Mouse (Mus musculus) neural tube, embryonic 11.5 days (tissue): Measurements from ENCODE around the gene Stpg4. TPM values are rescaled to one million over a fixed set of nuclear protein-coding genes. Genes with fewer than 3 reads are reported as not detected.

Experiments used
- ATAC-seq: fragments of 200-750 bp; cut with Nextera tagmentation; 2 replicates; pipeline ENCODE4 v1.8.0; 2017; ENCODE audit warnings: moderate number of reproducible peaks, mild to moderate bottlenecking, moderate TSS enrichment, moderate library complexity; ENCODE audit not compliant: insufficient read depth, low FRiP score, low TSS enrichment
- DNase-seq: peaks from one replicate; pipeline ENCODE4 v3.0.0-alpha.2; 2015; ENCODE audit warnings: low spot score
- H3K27ac ChIP-seq: fragments of 300-500 bp; sonication (generic); 2 replicates; pipeline ENCODE4 v1.5.1; 2014; ENCODE audit warnings: low read depth, mild to moderate bottlenecking, low read length
- H3K27me3 ChIP-seq: fragments of 300-500 bp; sonication (generic); 2 replicates; pipeline ENCODE4 v1.6.1; 2014; ENCODE audit warnings: mild to moderate bottlenecking, low read length, mixed read lengths; ENCODE audit not compliant: control insufficient read depth, insufficient read depth
- H3K36me3 ChIP-seq: fragments of 300-500 bp; sonication (generic); 2 replicates; pipeline ENCODE4 v1.6.1; 2014; ENCODE audit warnings: mild to moderate bottlenecking, low read length, moderate library complexity, mixed read lengths; ENCODE audit not compliant: control insufficient read depth, insufficient read depth
- H3K4me1 ChIP-seq: fragments of 300-500 bp; sonication (generic); 2 replicates; pipeline ENCODE4 v1.6.1; 2014; ENCODE audit warnings: low read length, mixed read lengths; ENCODE audit not compliant: control insufficient read depth, insufficient read depth
- H3K4me2 ChIP-seq: fragments of 300-500 bp; sonication (generic); 2 replicates; pipeline ENCODE4 v1.6.1; 2014; ENCODE audit warnings: low read depth, mild to moderate bottlenecking, moderate library complexity
- H3K4me3 ChIP-seq: fragments of 300-500 bp; sonication (generic); 2 replicates; pipeline ENCODE4 v1.5.1; 2014; ENCODE audit warnings: low read depth, low read length
- H3K9ac ChIP-seq: fragments of 300-500 bp; sonication (generic); 2 replicates; pipeline ENCODE4 v1.6.1; 2014; ENCODE audit warnings: mild to moderate bottlenecking, low read length
- H3K9me3 ChIP-seq: fragments of 300-500 bp; sonication (generic); 2 replicates; pipeline ENCODE4 v1.6.1; 2016; ENCODE audit warnings: low read length; ENCODE audit not compliant: control insufficient read depth
- WGBS: fragments of 180-500 bp; shearing (Covaris S2); extraction: QIAGEN DNeasy Blood & Tissue Kit; methylation state at CpG from one replicate; pipeline ENCODE4 v1.1.7; 2014; 5-methylcytosine and 5-hydroxymethylcytosine counted together
- polyA plus RNA-seq: library from polyadenylated mRNA; unstranded; fragments of >200 nt; fragmentation: Nextera tagmentation; extraction: Ambion mirVana; gene quantifications from 2 replicates; pipeline ENCODE4 v1.2.1, GENCODE M21; 2014

Stpg4 gene
- polyA plus RNA-seq, 1 experiment from 2014 or later, result not detected

- Histone ChIP-seq H3K27me3 (no peaks in the 10 kb centered on the region), H3K27ac (no peak overlapping the region), H3K4me1 (peaks cover 20% of the 10 kb centered on the region), H3K4me2 (no peak overlapping the region), H3K9me3 (no peaks in the 10 kb centered on the region), H3K9ac (no peak overlapping the region), H3K4me3 (no peak overlapping the region), H3K36me3 (no peaks in the 10 kb centered on the region)
- ATAC-seq, result no peak
- DNase-seq, result no peak
- WGBS, result 87% methylated on average over 2 of the region's 2 CpGs
These were observed 14.0 kb upstream of the Stpg4 start for GRCm38 (mm10) chr17:87441537-87441936.

DNA sequence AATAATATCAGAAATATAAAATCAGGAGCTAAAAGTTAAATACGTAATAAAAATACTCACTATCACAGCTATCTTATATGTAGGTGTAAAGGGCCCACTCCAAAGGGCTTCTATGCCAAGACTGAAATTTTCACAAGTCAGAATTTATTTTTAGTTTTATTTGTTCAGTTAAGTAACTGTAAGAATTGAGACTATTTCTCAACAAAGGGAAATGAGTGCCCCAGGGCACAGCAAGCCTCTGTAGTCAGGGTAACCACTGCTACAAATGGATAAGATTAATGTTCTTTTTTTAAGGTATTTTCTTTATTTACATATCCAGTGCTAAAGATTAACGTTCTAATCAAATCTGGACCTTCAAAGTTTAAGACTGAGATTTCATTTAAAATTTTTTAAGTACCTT, 11.9 kb upstream of the Stpg4 start:
- no peak overlapping the region for H3K4me3 ChIP-seq
- 92% methylated on average over 2 of the region's 2 CpGs for WGBS
- H3K27me3 ChIP-seq, result no peaks in the 10 kb centered on the region
- H3K4me2 ChIP-seq, result no peak overlapping the region
- DNase-seq (no peak), ATAC-seq (no peak)
- no peaks in the 10 kb centered on the region for H3K36me3 ChIP-seq
- H3K9ac ChIP-seq, result no peak overlapping the region
- H3K27ac ChIP-seq, result no peak overlapping the region
- no peaks in the 10 kb centered on the region for H3K9me3 ChIP-seq
- H3K4me1 ChIP-seq, result peaks cover 16% of the 10 kb centered on the region

DNA sequence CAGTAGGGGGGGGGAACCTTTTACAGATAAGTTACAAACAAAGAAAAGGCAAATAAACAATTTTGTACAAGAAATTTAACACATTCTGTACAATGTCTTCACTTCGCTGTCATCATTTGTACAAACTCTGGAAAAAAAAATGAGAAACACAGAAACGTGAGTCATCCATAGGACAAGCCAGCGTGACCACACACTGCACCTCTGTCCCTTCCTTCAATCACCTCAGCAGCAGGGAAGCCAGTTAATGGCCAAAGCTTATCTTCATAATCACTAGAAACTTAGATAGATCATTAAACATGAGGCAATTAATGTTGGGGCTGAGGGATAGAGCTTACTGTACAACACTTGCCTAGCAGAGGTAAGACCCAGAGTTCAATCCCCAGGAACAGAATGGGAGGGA, 6.4 kb upstream of the Stpg4 start:
- H3K4me2 ChIP-seq, result no peak overlapping the region
- H3K36me3 ChIP-seq, result 0 out of 2 replicates have a peak, but pooled peaks cover 4% of the 10 kb centered on the region
- ATAC-seq (no peak), DNase-seq (no peak)
- no peaks in the 10 kb centered on the region for H3K9me3 ChIP-seq
- H3K27me3 ChIP-seq, result no peaks in the 10 kb centered on the region
- no peaks in the 10 kb centered on the region for H3K4me1 ChIP-seq
- H3K27ac ChIP-seq, result no peak overlapping the region
- WGBS, result 96% methylated on average over 3 of the region's 3 CpGs
- no peak overlapping the region for H3K9ac ChIP-seq
- no peak overlapping the region for H3K4me3 ChIP-seq

GRCm38 (mm10) chr17:87432743-87433142, 5.2 kb upstream of the Stpg4 start:
- H3K9ac ChIP-seq, result no peak overlapping the region
- H3K4me1 ChIP-seq, result no peaks in the 10 kb centered on the region
- H3K36me3 ChIP-seq, result 0 out of 2 replicates have a peak, but pooled peaks cover 4% of the 10 kb centered on the region
- H3K9me3 ChIP-seq, result no peaks in the 10 kb centered on the region
- ATAC-seq, result no peak
- H3K4me2 ChIP-seq, result no peak overlapping the region
- WGBS, result 97% methylated on average over 5 of the region's 5 CpGs
- H3K27me3 ChIP-seq, result no peaks in the 10 kb centered on the region
- H3K4me3 ChIP-seq, result no peak overlapping the region
- DNase-seq, result no peak
- H3K27ac ChIP-seq, result no peak overlapping the region

DNA sequence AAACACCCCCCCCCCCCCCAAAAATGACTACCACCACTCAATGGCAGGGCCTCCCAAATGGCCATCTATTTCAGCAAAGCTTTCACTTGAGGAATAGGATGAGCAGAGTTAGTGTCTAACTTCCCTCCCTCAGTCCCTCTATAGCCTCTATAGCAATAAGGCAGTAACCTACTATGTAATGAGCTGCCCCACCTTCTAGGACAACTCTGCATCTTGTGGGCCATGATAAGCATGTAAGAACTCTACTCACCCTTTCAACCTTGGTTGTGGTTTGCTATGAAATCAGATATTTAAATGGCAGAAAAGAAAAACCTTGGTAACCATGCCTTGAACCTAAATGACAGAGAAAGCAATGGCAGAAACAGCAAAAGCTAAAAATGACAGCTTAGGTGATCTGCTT, 4.8 kb upstream of the Stpg4 start:
- no peaks in the 10 kb centered on the region for H3K27me3 ChIP-seq
- H3K4me2 ChIP-seq, result no peak overlapping the region
- DNase-seq, result no peak
- H3K36me3 ChIP-seq, result 0 out of 2 replicates have a peak, but pooled peaks cover 4% of the 10 kb centered on the region
- H3K9me3 ChIP-seq, result no peaks in the 10 kb centered on the region
- H3K4me1 ChIP-seq, result no peaks in the 10 kb centered on the region
- no peak overlapping the region for H3K4me3 ChIP-seq
- H3K27ac ChIP-seq, result no peak overlapping the region
- H3K9ac ChIP-seq, result no peak overlapping the region
- ATAC-seq, result no peak

DNA sequence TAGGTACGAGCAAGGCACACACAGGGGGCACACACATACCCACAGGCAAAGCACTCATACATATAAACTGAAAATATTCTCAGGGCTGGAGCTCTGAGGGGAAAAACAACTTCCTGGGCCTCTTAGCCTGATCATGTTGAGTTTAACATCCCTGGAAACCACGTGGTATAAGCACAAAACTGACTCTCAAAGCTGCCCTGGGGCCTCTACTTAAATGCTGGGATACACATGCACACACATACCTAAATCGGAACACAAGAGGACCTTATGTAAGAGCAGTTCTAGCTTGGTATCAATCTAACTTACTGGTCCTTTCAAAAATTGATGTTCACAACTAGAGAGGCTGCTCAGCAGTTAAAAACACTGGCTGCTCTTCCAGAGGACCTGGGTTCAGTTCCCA, 1.9 kb upstream of the Stpg4 start:
- no peak overlapping the region for H3K4me3 ChIP-seq
- DNase-seq, result no peak
- 86% methylated on average over 3 of the region's 3 CpGs for WGBS
- no peak overlapping the region for H3K4me2 ChIP-seq
- H3K27ac ChIP-seq, result no peak overlapping the region
- no peaks in the 10 kb centered on the region for H3K9me3 ChIP-seq
- no peaks in the 10 kb centered on the region for H3K27me3 ChIP-seq
- no peak for ATAC-seq
- 0 out of 2 replicates have a peak, but pooled peaks cover 4% of the 10 kb centered on the region for H3K36me3 ChIP-seq
- no peak overlapping the region for H3K9ac ChIP-seq
- H3K4me1 ChIP-seq, result no peaks in the 10 kb centered on the region

DNA sequence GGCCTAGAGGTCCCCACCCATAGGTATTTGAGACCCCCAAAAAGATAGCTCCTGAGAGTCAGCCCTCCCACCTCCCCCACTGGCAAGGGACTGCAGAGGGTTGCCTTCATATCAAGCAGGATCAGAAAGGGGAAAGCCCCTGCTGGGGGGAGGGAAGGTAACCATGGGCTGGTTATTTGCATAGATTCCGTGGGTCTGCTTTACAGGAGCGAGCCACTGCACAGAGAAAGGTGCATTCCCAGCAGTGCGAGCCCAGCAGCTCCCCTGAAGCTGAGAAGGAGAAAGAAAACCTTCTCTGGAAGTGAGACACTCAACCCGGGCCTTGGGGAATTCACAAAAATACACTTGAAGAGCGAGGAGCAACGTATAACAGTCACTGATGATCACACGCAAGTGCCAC, 9.5 kb downstream of the Stpg4 start:
- no peak for DNase-seq
- 84% methylated on average over 7 of the region's 7 CpGs for WGBS
- no peak overlapping the region for H3K4me3 ChIP-seq
- no peak overlapping the region for H3K4me2 ChIP-seq
- H3K27ac ChIP-seq, result no peak overlapping the region
- no peak for ATAC-seq
- no peak overlapping the region for H3K9ac ChIP-seq
- no peaks in the 10 kb centered on the region; the same call in 1 of the 2 replicates for H3K36me3 ChIP-seq
- H3K9me3 ChIP-seq, result no peaks in the 10 kb centered on the region
- no peaks in the 10 kb centered on the region for H3K4me1 ChIP-seq
- H3K27me3 ChIP-seq, result no peaks in the 10 kb centered on the region

DNA sequence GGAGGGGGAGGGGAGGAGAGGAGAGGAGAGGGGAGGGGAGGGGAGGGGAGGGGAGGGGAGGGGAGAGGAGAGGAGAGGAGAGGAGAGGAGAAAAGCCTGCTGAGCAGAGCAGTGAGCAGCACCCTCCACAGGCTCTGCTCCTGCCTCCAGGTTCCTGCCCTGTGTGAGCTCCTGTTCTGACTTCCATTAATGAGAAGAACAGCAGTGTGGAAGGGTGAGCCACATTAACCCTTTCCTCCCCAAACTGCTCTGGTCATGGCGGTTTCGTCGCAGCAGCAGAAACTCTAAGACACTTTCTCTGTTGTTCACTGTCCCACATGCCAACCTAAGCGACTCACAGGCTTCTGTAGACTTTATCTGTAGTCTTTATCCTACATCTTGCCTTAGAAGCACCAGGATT, 20.9 kb downstream of the Stpg4 start:
- 78% methylated on average over 4 of the region's 4 CpGs for WGBS

GRCm38 (mm10) chr17:87405576-87405975, 22.0 kb downstream of the Stpg4 start:
- WGBS, result 65% methylated on average over 11 of the region's 11 CpGs
- H3K4me2 ChIP-seq, result no peak overlapping the region
- DNase-seq (no peak), ATAC-seq (no peak)
- H3K27ac ChIP-seq, result no peak overlapping the region
- no peak overlapping the region for H3K4me3 ChIP-seq
- H3K36me3 ChIP-seq, result no peaks in the 10 kb centered on the region
- H3K9ac ChIP-seq, result no peak overlapping the region
- H3K9me3 ChIP-seq, result no peaks in the 10 kb centered on the region
- H3K4me1 ChIP-seq, result no peaks in the 10 kb centered on the region
- no peaks in the 10 kb centered on the region for H3K27me3 ChIP-seq

More for the DNA sequence above, 20.9 kb downstream of the Stpg4 start:
- Histone ChIP-seq H3K27me3 (no peaks in the 10 kb centered on the region), H3K4me3 (no peak overlapping the region), H3K4me2 (no peak overlapping the region), H3K9ac (no peak overlapping the region), H3K27ac (no peak overlapping the region), H3K4me1 (no peaks in the 10 kb centered on the region), H3K36me3 (no peaks in the 10 kb centered on the region), H3K9me3 (no peaks in the 10 kb centered on the region)
- no peak for ATAC-seq
- no peak for DNase-seq
